Mouse (Mus musculus) liver, adult 10 weeks (tissue): ENCODE measurements around the gene Snx33. TPM values are rescaled to one million over a fixed set of nuclear protein-coding genes. Genes with fewer than 3 reads are reported as not detected.

ENCODE experiments used
- polyA plus RNA-seq: library from polyadenylated mRNA; stranded (reverse); fragments of 350-450 nt; fragmentation: Illumina TruSeq; extraction: RNeasy Lipid Tissue Mini Kit (QIAGEN cat#74804); gene quantifications from one replicate; pipeline ENCODE4 v1.2.3, GENCODE M21; 2014; ENCODE audit warnings: low read depth, low replicate concordance

The Snx33 gene
- 3.2 TPM for polyA plus RNA-seq

GRCm38 (mm10) chr9:56928041-56928811 lies at the start of gene Snx33:
Gene Snx33 (minus strand): TSS chr9:56928371.

GRCm38 (mm10) chr9:56950414-56951400 lies 22.5 kb upstream of the Snx33 start, which contains the start of gene Snupn:
Gene Snupn (plus strand): TSS chr9:56950878.

GRCm38 (mm10) chr9:56937223-56938160 lies 9.3 kb upstream of the Snx33 start, which contains the start of gene Imp3:
Gene Imp3 (plus strand): TSS chr9:56937475.

Other genes starting within 250 kb of the Snx33 start
- not detected for gene Lingo1, start 131.9 kb downstream of the Snx33 start, polyA plus RNA-seq
- not detected for gene Odf3l1, start 63.7 kb downstream of the Snx33 start, polyA plus RNA-seq
- not detected for gene Cspg4, start 63.3 kb downstream of the Snx33 start, polyA plus RNA-seq
- 32.2 TPM for gene Imp3, start 9.1 kb upstream of the Snx33 start, polyA plus RNA-seq
- gene Snupn, start 22.5 kb upstream of the Snx33 start, polyA plus RNA-seq, result 7.3 TPM
- gene Ptpn9, start 66.6 kb upstream of the Snx33 start, polyA plus RNA-seq, result 17.7 TPM
- 11.2 TPM for gene Sin3a, start 143.7 kb upstream of the Snx33 start, polyA plus RNA-seq
- 6.0 TPM for gene Man2c1, start 202.3 kb upstream of the Snx33 start, polyA plus RNA-seq
- 1.7 TPM for gene Neil1, start 219.9 kb upstream of the Snx33 start, polyA plus RNA-seq
- gene Commd4, start 230.0 kb upstream of the Snx33 start, polyA plus RNA-seq, result 9.2 TPM